Mouse (Mus musculus): ENCODE measurements around the gene Rpl4.
"Not testable (repeated sequence)": the region's sequence is repeated elsewhere in the genome, so short reads cannot be mapped to it uniquely, and the experiment has no call there.

Rpl4 gene

DNA sequence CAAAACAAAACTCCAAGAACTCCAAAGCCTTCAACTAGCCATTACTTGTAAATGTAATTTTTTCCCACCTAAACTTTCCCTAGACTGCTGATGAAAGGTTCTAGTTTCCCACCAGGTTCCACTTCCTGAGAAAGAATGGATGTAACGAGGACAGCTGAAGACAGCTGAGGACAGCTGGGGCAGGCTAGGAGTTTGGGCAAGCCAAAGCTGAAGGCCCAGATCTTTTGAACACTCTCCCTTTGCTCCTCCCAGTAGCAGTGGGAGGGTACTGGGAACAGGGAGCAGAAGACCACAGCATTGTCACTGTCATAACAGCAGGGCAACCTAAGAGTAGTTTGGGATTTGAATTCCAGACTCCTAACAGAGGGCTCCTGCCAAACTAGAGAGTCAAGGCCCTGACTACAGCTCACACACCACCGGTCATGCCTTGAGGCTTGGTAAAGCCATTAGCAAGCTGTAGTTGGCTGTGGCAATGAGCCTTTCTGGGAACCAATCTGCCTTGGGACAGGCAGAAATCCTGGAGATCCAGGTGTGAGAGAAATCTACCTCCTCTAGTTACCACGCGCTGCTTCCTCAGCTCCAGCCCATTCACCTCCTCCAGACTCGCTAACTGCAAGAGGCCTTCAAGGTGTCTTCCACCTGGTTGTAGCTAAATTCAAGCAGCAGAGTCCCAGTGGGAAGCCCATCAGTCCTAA, 25.0 kb downstream of the Rpl4 start:
- no peak for DNase-seq (ENCODE audit: low spot score)

DNA sequence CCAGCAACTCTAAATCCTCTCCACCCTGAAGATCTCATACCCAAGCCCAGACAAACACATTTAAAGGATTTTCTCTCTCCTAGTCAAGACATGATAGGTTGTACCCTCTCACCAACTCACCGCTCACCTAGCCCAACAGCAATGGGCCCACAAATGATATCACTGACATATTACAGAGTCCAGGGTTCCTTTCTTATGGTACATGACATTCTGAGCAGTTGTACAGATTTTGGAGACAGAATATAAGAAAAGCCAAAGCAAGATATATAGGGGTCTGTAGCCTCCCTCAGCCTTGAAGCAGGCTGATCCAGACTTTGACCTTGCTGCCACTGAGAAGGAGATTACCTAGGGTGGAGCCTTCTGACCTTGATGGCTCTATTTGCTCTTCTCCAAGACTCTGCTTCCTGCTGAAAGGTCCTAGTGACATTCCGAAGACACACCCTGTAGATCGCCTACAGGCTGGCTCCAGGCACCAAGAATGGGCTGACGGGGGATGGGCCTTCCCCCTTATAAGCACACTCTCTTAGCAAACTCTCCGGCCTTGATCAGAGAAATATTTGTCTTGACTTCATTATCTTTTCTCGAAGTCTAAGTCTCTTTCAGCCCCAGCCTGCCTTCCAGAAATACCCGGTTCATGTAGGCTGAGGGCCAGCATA, 25.7 kb downstream of the Rpl4 start:
- DNase-seq (ENCODE audit: low spot score): not testable (repeated sequence)

DNA sequence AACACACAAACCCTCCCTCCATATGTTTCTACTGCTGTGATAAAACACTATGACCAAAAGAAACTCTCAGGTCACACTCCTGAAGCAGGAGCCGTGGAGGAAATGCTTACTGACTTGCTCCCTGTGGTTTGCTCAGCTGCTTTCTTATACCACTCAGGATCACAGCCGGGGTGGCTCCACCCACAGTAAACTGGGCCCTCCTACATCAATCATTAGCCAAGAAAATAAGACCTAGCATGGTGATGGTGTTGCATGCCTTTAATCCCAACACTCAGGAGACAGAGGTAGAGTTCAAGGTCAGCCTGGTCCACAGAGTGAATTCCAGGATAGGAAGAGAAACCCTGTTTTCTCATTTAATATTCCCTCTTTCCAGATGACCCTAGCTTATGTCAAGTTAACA, 26.7 kb downstream of the Rpl4 start:
- DNase-seq (ENCODE audit: low spot score): no peak

DNA sequence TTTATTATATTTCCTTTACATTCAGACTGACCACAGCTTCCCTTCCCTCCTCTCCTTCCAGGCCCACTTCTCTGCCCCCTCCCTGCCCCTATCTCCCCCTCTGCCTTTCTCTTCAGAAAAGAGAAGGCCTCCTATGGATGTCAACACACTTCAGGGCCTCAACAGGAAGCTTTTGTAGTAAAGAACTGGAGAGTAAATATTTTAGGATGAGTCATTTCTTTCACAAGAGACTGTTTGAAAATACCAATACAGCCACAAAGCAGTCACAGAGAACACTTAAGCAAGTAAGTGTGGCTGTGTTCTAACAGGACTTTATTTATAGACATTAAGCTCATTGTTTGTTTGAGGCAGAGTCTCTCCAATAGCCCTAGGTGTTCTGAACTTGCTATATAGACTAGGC, 29.2 kb downstream of the Rpl4 start:
- DNase-seq (ENCODE audit: low spot score): no peak

DNA sequence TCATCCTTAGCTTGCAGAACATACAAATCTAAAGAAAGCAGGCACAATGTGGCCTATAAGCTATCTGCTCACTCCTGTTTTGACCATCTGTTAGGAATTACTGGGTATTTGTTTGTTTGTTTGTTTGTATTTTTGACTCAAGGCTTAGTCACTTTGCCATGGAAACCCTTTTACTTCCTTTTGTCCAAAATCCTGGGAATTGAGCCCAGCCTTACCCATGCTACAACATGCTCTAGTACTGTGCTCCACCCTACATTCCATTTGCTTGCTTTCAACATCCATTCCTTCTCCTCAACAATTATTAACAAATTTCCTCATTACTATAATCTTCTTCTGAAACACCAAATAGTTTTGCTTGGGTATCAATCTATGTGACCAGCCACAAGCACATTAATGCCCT, 29.7 kb downstream of the Rpl4 start:
- DNase-seq (ENCODE audit: low spot score): no peak

DNA sequence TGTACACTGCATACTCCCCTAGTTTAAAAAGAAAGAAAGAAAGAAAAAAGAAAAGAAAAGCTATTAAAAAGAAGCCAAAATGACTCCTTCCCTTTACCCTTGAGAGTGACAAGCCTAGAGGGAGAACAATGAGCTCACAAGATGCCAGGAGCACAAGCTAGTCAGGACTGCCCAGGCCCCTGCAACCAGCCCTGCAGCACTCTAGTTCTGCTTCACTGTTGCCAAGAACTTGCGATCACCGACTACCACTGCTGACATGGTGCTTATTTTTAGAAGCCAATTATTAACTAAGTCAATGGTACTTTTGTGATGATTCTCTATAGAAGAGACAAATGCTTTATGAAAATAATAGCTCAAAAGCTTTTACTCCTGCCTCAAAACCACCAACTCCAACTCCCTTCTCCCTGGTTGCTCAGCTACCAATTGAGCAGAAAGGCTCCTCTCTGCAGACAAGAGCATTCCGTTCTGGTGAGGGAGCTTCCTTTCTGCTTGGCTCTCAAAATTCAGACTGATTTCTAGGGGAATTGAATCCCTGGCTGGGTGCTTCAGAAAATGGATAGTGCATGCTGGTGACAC, 34.4 kb downstream of the Rpl4 start:
- no peak for DNase-seq (ENCODE audit: low spot score)

DNA sequence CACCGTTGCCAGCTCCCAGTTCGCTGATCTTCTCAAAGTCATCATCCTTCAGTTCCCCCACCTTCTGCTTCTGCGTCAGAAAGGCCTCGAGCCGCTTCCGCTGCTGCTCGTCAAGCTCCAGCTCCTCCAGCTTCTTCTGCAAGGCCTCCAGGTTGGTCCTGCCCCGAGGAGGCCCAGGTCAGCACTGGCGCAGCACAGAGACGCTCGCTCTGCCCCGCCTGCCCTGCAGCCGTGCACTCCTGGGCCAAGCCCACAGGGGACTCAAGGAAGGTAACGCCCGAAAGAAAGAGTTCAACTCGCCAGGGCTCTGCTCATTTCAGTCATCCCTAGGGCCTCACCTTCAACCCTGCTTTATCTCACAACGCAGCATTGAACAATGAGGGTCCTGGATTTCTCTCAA, 41.3 kb downstream of the Rpl4 start:
- DNase-seq (ENCODE audit: low spot score): no peak

DNA sequence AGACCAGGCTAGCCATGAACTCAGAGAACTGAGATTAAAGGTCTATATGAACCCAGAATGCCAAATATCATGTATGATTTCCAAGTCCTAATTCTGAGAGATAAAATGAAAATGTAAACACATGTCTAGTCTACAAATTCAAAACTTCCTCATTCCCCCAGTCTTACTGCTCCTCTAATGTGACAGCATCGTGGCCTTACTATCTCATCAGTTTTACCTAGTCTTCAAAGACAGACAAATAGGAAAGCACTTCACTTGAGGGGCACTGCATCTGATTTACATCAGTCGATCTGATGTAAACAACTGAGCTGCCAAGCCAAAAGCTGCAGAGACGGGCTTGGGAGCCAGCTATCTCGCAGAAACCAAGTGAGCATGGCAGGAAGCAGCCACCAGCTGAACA, 42.9 kb downstream of the Rpl4 start:
- DNase-seq (ENCODE audit: low spot score): no peak

DNA sequence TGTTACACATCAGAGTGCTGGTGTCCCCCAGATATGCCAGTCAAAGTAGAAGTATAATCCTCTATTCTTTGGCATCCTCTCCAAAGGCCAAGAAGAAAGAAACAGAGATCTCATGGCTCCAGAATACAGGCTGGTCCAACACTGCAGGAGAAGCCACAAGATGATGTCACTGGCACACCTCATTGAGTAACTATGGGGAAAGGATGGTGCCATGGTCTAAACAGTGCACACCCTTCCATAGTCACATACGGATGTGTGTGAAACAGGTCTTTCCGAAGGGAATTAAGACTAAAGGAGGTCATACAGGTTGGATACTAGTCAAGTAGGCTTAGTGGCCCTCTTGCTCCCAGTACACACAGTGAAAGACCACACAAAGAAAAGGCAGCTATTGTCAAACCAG, 43.5 kb downstream of the Rpl4 start:
- no peak for DNase-seq (ENCODE audit: low spot score)

DNA sequence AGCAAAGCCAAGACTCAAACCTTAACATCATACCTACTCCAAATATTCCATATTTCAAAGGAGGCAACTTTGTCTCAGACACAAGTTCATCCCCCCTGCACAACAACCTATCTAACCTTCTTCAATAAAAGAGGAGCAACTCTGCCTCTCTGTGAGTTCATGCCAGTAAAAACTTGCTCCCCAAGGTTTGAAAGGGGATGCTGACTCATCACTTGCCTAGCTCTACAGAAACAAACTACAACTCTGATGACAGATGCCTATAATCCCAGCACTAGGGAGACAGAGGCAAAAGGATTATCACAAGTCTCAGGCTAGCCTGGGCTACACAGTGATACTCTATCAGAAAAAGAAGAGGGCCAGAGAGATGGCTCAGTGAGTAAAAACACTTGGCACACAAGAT, 44.7 kb downstream of the Rpl4 start:
- DNase-seq (ENCODE audit: low spot score): no peak

DNA sequence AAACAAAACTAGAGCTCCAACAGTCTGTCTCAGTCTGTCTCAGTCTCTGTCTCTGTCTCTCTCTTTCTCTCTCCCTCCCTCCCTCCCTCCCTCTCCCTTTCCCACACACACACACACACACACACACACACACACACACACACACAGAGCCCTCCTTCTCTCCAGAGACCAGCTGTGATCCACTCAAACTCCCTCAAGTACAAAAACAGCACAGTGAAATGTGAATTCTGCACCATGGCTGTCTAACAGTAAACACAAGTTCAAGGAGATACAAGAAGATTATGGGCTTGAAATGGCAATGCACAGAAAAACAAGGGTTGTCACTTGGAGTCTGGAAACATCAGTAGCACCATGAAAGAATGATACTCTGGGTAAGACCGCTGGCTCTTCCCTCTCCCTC, 46.1 kb downstream of the Rpl4 start:
- DNase-seq (ENCODE audit: low spot score): no peak

DNA sequence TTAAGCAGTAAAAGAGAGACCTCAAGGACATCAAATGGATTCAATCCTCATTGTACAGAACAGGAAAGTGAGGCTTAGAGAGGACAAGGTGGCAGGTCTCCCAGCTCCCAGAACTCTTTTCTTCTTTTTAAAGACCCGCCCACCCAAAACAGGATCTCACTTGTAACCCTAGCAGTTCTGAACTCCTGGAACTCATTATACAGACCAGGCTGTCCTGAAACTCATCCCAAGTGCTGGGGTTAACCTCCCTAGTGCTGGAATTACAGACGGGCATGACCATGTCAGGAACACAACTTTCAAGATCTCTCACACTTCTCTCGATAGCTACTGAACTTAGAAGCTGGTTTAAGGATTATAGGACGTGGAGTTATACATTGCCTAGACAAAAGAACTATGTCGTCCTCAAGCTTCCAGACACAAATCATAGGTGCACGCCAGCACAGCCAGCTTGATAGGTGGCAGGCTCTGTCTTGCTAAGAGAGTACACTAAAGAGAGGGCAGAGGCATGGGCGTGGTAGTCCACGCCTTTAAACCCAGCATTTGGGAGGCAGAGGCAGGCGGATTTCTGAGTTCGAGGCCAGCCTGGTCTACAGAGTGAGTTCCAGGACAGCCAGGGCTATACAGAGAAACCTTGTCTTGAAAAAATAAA, 46.7 kb downstream of the Rpl4 start:
- no peak for DNase-seq (ENCODE audit: low spot score)

DNA sequence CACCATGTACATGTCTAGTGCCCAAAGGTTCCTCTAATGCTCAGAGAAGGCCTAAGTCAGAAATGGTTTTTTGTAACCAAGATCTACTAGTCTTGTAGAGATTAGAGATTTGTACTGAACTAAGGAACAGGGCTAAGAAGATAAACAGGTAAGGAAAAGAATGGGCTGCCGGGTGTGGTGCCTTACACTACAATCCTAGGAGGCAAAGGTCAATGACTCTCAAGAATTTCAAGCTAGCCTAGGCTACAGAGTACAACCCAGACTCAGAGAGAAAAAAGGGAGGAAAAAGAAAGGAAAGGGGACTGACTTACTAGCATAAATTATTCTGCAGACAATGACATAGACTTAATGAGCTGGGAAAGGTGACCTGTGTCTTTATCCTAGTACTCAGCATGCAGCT, 47.4 kb downstream of the Rpl4 start:
- no peak for DNase-seq (ENCODE audit: low spot score)

DNA sequence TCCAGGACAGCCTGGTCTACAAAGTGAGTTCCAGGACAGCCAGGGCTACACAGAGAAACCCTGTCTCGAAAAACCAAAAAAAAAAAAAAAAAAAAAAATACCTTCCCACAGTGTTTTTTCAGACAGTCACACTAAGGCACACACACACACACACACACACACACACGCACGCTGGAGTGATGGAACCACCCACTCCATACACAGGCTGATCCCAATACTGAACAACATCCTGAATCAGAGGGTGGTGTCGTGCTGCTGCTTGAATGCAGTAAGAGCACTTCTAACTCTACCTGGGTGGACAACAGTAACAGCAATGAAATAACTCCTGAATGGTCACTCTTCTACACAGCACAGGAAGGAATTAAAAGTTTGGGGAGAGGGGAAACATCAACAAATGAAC, 48.3 kb downstream of the Rpl4 start:
- no peak for DNase-seq (ENCODE audit: low spot score)

DNA sequence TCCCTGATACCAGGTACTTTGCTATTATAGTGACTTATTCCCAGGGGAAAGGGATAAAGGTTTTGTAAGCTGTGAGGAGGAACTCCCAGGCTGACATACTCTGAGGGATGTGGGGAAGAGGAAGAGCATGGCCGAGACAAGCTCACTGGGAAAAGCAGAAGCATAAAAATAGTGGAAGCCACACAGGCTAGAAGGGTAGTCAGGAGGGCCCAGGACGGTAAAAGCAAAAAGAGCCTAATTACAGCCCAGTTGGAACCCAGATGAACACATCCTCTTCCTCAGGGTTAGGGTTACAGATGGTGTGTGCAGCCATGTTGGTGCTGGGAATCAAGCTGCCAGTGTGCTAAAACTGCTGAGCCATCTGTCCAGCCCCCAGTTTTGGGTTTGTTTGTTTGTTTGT, 48.9 kb downstream of the Rpl4 start:
- DNase-seq (ENCODE audit: low spot score): no peak

DNA sequence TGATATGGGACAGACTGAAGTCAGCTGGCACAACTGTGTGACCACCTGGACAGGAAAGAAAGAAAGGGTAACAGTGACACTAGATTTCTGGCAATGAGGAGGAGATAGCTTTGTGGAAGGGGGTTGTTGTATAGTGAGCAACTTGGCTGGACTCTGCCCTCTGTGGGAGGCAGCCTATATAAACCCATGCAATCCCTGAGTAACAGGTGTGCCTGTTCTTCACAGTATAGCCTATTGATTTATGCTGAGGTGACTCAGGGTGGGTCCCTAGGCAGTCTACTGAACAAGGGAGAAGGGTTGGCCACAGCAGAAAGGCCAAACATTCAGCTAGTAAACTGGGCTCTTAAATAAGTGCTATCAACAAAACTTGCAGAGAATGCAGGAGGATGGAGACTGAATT, 52.6 kb downstream of the Rpl4 start:
- DNase-seq (ENCODE audit: low spot score): no peak

DNA sequence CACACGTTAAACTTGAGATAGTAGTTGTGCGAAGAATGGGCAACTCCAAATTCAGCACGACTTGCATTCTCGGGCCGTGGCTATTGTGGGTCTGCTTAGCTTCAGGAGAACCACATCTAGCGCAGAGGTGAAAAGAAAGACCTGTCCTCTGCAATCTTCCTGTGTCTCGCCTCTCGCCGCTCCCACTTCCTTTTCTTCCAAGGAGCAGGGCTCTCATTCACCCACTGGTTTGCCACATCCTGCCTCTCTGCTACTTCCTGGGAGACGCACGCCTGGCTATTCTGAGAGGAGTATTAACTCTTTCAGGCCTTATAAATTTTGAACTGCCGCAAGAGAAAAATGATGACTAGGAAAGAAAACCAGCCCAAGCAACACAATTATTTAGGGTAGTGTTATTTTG, 54.6 kb downstream of the Rpl4 start:
- no peak for DNase-seq (ENCODE audit: low spot score)
